ENCODE assay signal across 11 mouse cellular contexts in the genomic region with DNA sequence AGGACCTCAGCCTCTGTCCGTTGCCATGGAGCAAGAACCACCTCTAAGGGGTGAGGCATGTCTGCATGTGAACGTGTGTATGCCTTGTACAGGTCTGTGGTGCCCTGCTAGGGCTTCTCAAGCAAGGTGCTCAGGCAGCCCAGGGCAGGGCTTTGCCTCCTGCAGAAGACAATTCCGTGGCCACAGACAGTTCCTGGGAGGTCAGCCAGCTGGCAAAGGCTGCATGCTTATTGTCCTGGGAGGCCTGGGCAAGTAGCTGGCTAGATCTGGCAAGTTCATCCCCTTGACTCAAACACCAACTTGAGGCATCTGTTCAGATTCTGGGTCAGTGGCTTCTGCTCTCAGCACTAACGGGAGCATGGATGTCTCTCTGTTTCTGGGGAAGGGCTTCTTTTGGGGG. TPM values are rescaled to one million over a fixed set of nuclear protein-coding genes. Genes with fewer than 3 reads are reported as not detected.
DNase-seq lines count a peak whose midpoint lies in the region; ATAC-seq and TF ChIP-seq lines count a peak whose summit lies in the region.
"Had no signal": no experiment of that assay in that cellular context is flagged by ENCODE, and none has a peak within 500 bp of the region (broad histone marks: within the 10 kb centered on the region; RNA-seq: fewer than 3 reads in every experiment).

No protein-coding gene starts in this region.

- peak; percentile 28; the same call in 1 of the 2 replicates for ATAC-seq in cerebellum, adult (ENCODE audit: insufficient number of reproducible peaks, low FRiP score, low TSS enrichment)
- ATAC-seq in heart, postnatal 0 days (ENCODE audit: insufficient read depth, low read depth), result no peak
- ATAC-seq: hindbrain, embryonic 16.5 days had no signal

- H3K36me3 ChIP-seq in heart, postnatal 0 days (replicated peaks; ENCODE audit: control insufficient read depth, insufficient read depth, low read length), result peaks cover 63% of the 10 kb centered on the region

- DNase-seq in adrenal gland, adult 2 months, result peak; percentile 82
- no peak for DNase-seq in adrenal gland, adult 18-20 months (ENCODE audit: low spot score in 2 of 2)
- DNase-seq in layer of hippocampus, adult 2 months (ENCODE audit: low spot score in 2 of 2), result no peak
- DNase-seq in layer of hippocampus, postnatal 10 days (ENCODE audit: low spot score in 2 of 2), result no peak
- no peak for DNase-seq in heart, postnatal 0 days (ENCODE audit: low spot score)
- DNase-seq in spleen, postnatal 10 days (ENCODE audit: low spot score in 2 of 2), result no peak
- no peak for DNase-seq in right cerebral cortex, postnatal 4 days

- H3K9ac ChIP-seq in heart, postnatal 0 days (replicated peaks; ENCODE audit: low read depth, low read length), result 0 out of 2 replicates have a peak overlapping the region, but pooled peaks have one; percentile 11
- H3K9ac ChIP-seq: limb, embryonic 13.5 days; stomach, embryonic 15.5 days had no signal

- H3K27ac ChIP-seq in layer of hippocampus, adult 2 months, result peak overlapping the region; percentile 36; the same call in 1 of the 2 replicates
- H3K27ac ChIP-seq in heart, postnatal 0 days (ENCODE audit: low read depth), result no peak overlapping the region

- TF ChIP-seq EP300 in heart, postnatal 0 days (IDR thresholded peaks at IDR 0.05; ENCODE audit: low read depth), result no peak

- no peaks in the 10 kb centered on the region for H3K9me3 ChIP-seq in heart, postnatal 0 days (replicated peaks; ENCODE audit: control insufficient read depth, low read length)
- H3K9me3 ChIP-seq: limb, embryonic 13.5 days; stomach, embryonic 15.5 days had no signal

- TF ChIP-seq CTCF in layer of hippocampus, adult 2 months (conservative IDR thresholded peaks at IDR 0.05), result no peak
- TF ChIP-seq CTCF in heart, postnatal 0 days (IDR thresholded peaks at IDR 0.05; ENCODE audit: low read depth), result no peak

- 32% methylated on average over 4 of the region's 4 CpGs for WGBS in heart, postnatal 0 days

- H3K4me2 ChIP-seq in heart, postnatal 0 days (ENCODE audit: low read depth, low read length), result no peak overlapping the region
- H3K4me2 ChIP-seq: limb, embryonic 13.5 days; stomach, embryonic 15.5 days had no signal

- H3K4me1 ChIP-seq in heart, postnatal 0 days (ENCODE audit: control insufficient read depth, insufficient read depth), result peaks cover 13% of the 10 kb centered on the region; the same call in 1 of the 2 replicates

- H3K27me3 ChIP-seq in heart, postnatal 0 days (ENCODE audit: control insufficient read depth, insufficient read depth, low read length), result no peaks in the 10 kb centered on the region
- H3K27me3 ChIP-seq: limb, embryonic 13.5 days; stomach, embryonic 15.5 days had no signal

- no peak overlapping the region for H3K4me3 ChIP-seq in layer of hippocampus, adult 2 months
- no peak overlapping the region for H3K4me3 ChIP-seq in heart, postnatal 0 days (ENCODE audit: low read depth, low read length)
- H3K4me3 ChIP-seq: limb, embryonic 13.5 days; stomach, embryonic 15.5 days had no signal

RNA-seq across cellular contexts. Expression of a gene that starts 35.3 kb away (rescaled TPM):
- total RNA-seq in adrenal gland, adult 2 months (2021), result 10 to 100 TPM; 36.7 to 42.4 TPM
- polyA plus RNA-seq in adrenal gland, adult 2 months (2012; rRNA removed), result 9.7 and 10.2 TPM in 2 replicates
- 10 to 100 TPM; 35.9 to 42.7 TPM for total RNA-seq in adrenal gland, adult 18-20 months (2021)
- 10 to 100 TPM; 70.3 to 82.5 TPM for total RNA-seq in layer of hippocampus, adult 2 months (2021)
- total RNA-seq in layer of hippocampus, postnatal 10 days (2021), result 100 to 1,000 TPM; 288 to 295 TPM
- total RNA-seq in heart, postnatal 0 days (2014; rRNA removed; ENCODE audit: low replicate concordance), result 31.7 and 32.8 TPM in 2 replicates
- polyA plus RNA-seq in heart, postnatal 0 days (2015; fragmentation: Nextera tagmentation; extraction: Ambion mirVana), result 71.5 and 76.0 TPM in 2 replicates
